Mouse (Mus musculus) liver, adult 2 months (tissue): ENCODE measurements around the gene Gm10436. TPM values are rescaled to one million over a fixed set of nuclear protein-coding genes. Genes with fewer than 3 reads are reported as not detected.
"Not testable (repeated sequence)": the region's sequence is repeated elsewhere in the genome, so short reads cannot be mapped to it uniquely, and the experiment has no call there.

Source experiments
- DNase-seq: peaks from one replicate; pipeline ENCODE4 v3.0.0-alpha.2; 2011; ENCODE audit warnings: low read depth, low spot score; ENCODE audit errors: extremely low read depth
- H3K27ac ChIP-seq: fragments of 200-500 bp; replicated peaks from 2 replicates; pipeline ENCODE4 v1.5.1; 2012; ENCODE audit warnings: low read depth, mild to moderate bottlenecking, control low read depth, inconsistent platforms, low read length; ENCODE audit not compliant: insufficient read depth
- H3K27me3 ChIP-seq: fragments of 200-500 bp; 2 replicates; pipeline ENCODE4 v1.6.1; 2012; ENCODE audit warnings: mild to moderate bottlenecking, moderate library complexity, low read length, inconsistent platforms; ENCODE audit not compliant: control insufficient read depth, insufficient read depth
- H3K36me3 ChIP-seq: fragments of 200-500 bp; 2 replicates; pipeline ENCODE4 v1.6.1; 2012; ENCODE audit warnings: low read length, inconsistent platforms; ENCODE audit not compliant: control insufficient read depth, insufficient read depth
- H3K4me1 ChIP-seq: fragments of 200-500 bp; 2 replicates; pipeline ENCODE4 v1.6.1; 2011; ENCODE audit warnings: low read length; ENCODE audit not compliant: control insufficient read depth, insufficient read depth
- H3K4me3 ChIP-seq: fragments of 200-500 bp; 2 replicates; pipeline ENCODE4 v1.5.1; 2011; ENCODE audit warnings: low read depth, mild to moderate bottlenecking, control low read depth, low read length, moderate library complexity; ENCODE audit not compliant: insufficient read depth
- H3K79me2 ChIP-seq: fragments of 200-500 bp; 2 replicates; pipeline ENCODE4 v1.6.1; 2012; ENCODE audit warnings: inconsistent platforms, mild to moderate bottlenecking, low read length, moderate library complexity; ENCODE audit not compliant: control insufficient read depth, insufficient read depth
- H3K9ac ChIP-seq: fragments of 200-500 bp; 2 replicates; pipeline ENCODE4 v1.6.1; 2012; ENCODE audit warnings: low read depth, mild to moderate bottlenecking, control low read depth, inconsistent platforms, low read length
- CTCF ChIP-seq: fragments of 200-500 bp; IDR thresholded peaks from 2 replicates; pipeline ENCODE4 v1.5.1; 2011; ENCODE audit warnings: low read depth, low read length, control low read depth
- POLR2A ChIP-seq: fragments of 200-500 bp; IDR thresholded peaks from 2 replicates; pipeline ENCODE4 v1.6.1; 2011; ENCODE audit warnings: low read length, control low read depth; ENCODE audit not compliant: insufficient read depth; ENCODE audit errors: extremely low read depth
- WGBS: fragments of 180-500 bp; shearing (Covaris S2); methylation state at CpG from one replicate; pipeline ENCODE4 v1.1.7; 2018; 5-methylcytosine and 5-hydroxymethylcytosine counted together
- polyA plus RNA-seq: library from polyadenylated mRNA; depleted of rRNA; stranded (reverse); fragments of >200 nt; gene quantifications from 2 replicates; pipeline ENCODE4 v1.2.3, GENCODE M21; 2012; rRNA removed
- total RNA-seq: library from RNA; depleted of rRNA; stranded (reverse); fragments of >200 nt; gene quantifications from 2 replicates; pipeline ENCODE4 v1.2.3, GENCODE M21; 2014; rRNA removed

Gm10436 gene
- total RNA-seq: not detected in 2 replicates
- polyA plus RNA-seq: not detected in 2 replicates

GRCm38 (mm10) chr12:88182008-88182407 is at the start of gene Gm10436:
Gm10436 (minus strand) TSS chr12:88182108.
- DNase-seq, H3K4me3 ChIP-seq: not testable (repeated sequence)
- 68% methylated on average over 1 of the region's 1 CpGs for WGBS

GRCm38 (mm10) chr12:88219445-88219844 is 37.5 kb upstream of the Gm10436 start:
- H3K79me2 ChIP-seq: no peaks in the 10 kb centered on the region
- TF ChIP-seq POLR2A (no peak), CTCF (no peak)
- no peak overlapping the region for H3K9ac ChIP-seq
- no peak for DNase-seq
- H3K4me1 ChIP-seq: no peaks in the 10 kb centered on the region
- H3K27ac ChIP-seq: no peak overlapping the region
- H3K27me3 ChIP-seq: no peaks in the 10 kb centered on the region
- 86% methylated on average over 3 of the region's 3 CpGs for WGBS
- no peak overlapping the region for H3K4me3 ChIP-seq
- H3K36me3 ChIP-seq: no peaks in the 10 kb centered on the region

More at GRCm38 (mm10) chr12:88182008-88182407, at the start of gene Gm10436:
- H3K79me2 ChIP-seq, H3K27ac ChIP-seq, H3K27me3 ChIP-seq, H3K36me3 ChIP-seq, H3K4me1 ChIP-seq, H3K9ac ChIP-seq: not testable (repeated sequence)

- not testable (repeated sequence) for H3K9ac ChIP-seq, H3K79me2 ChIP-seq, H3K4me3 ChIP-seq, DNase-seq, H3K4me1 ChIP-seq, H3K27me3 ChIP-seq, H3K36me3 ChIP-seq, H3K27ac ChIP-seq
These were observed 36.2 kb upstream of the Gm10436 start for GRCm38 (mm10) chr12:88218059-88218458.

- Histone ChIP-seq H3K27ac (no peak overlapping the region), H3K27me3 (no peaks in the 10 kb centered on the region), H3K4me3 (no peak overlapping the region), H3K36me3 (no peaks in the 10 kb centered on the region), H3K79me2 (no peaks in the 10 kb centered on the region), H3K9ac (no peak overlapping the region), H3K4me1 (no peaks in the 10 kb centered on the region)
- no peak for DNase-seq
- TF ChIP-seq CTCF (no peak), POLR2A (no peak)
- 83% methylated on average over 12 of the region's 12 CpGs for WGBS
These were observed 32.7 kb upstream of the Gm10436 start for GRCm38 (mm10) chr12:88214641-88215040.

- H3K9ac ChIP-seq, H3K27ac ChIP-seq, DNase-seq, H3K27me3 ChIP-seq, H3K4me1 ChIP-seq, H3K79me2 ChIP-seq, H3K36me3 ChIP-seq, H3K4me3 ChIP-seq: not testable (repeated sequence)
- 82% methylated on average over 9 of the region's 9 CpGs for WGBS
These were observed 29.6 kb upstream of the Gm10436 start for GRCm38 (mm10) chr12:88211458-88211857.

GRCm38 (mm10) chr12:88202856-88203255 is 20.9 kb upstream of the Gm10436 start:
- Histone ChIP-seq H3K36me3 (no peaks in the 10 kb centered on the region), H3K27ac (no peak overlapping the region), H3K9ac (no peak overlapping the region), H3K79me2 (no peaks in the 10 kb centered on the region), H3K4me1 (no peaks in the 10 kb centered on the region), H3K27me3 (no peaks in the 10 kb centered on the region), H3K4me3 (no peak overlapping the region)
- WGBS: 85% methylated on average over 2 of the region's 2 CpGs
- no peak for TF ChIP-seq CTCF
- TF ChIP-seq POLR2A: no peak
- no peak for DNase-seq

Other genes with a start within 250 kb of the Gm10436 start
- not detected in 2 replicates for gene Gm2042, start 228.0 kb downstream of the Gm10436 start, total RNA-seq
- gene Gm2042, start 228.0 kb downstream of the Gm10436 start, polyA plus RNA-seq: not detected in 2 replicates
- gene Gm2075, start 170.3 kb downstream of the Gm10436 start, total RNA-seq: not detected in 2 replicates
- not detected in 2 replicates for gene Gm2075, start 170.3 kb downstream of the Gm10436 start, polyA plus RNA-seq
- not detected in 2 replicates for gene Gm6803, start 163.3 kb downstream of the Gm10436 start, total RNA-seq
- not detected in 2 replicates for gene Gm6803, start 163.3 kb downstream of the Gm10436 start, polyA plus RNA-seq
- not detected in 2 replicates for gene Gm2056, start 155.1 kb downstream of the Gm10436 start, total RNA-seq
- not detected in 2 replicates for gene Gm2056, start 155.1 kb downstream of the Gm10436 start, polyA plus RNA-seq
- not detected in 2 replicates for gene Gm16368, start 98.4 kb downstream of the Gm10436 start, total RNA-seq
- not detected in 2 replicates for gene Gm16368, start 98.4 kb downstream of the Gm10436 start, polyA plus RNA-seq
- gene Gm8332, start 68.0 kb upstream of the Gm10436 start, total RNA-seq: not detected in 2 replicates
- not detected in 2 replicates for gene Gm8332, start 68.0 kb upstream of the Gm10436 start, polyA plus RNA-seq
- gene Gm5662, start 92.4 kb upstream of the Gm10436 start, total RNA-seq: not detected in 2 replicates
- not detected in 2 replicates for gene Gm5662, start 92.4 kb upstream of the Gm10436 start, polyA plus RNA-seq
- not detected in 2 replicates for gene Gm5039, start 141.9 kb upstream of the Gm10436 start, total RNA-seq
- not detected in 2 replicates for gene Gm5039, start 141.9 kb upstream of the Gm10436 start, polyA plus RNA-seq
- gene Adck1, start 178.4 kb upstream of the Gm10436 start, total RNA-seq: 13.5 and 15.0 TPM in 2 replicates
- 22.6 and 24.4 TPM in 2 replicates for gene Adck1, start 178.4 kb upstream of the Gm10436 start, polyA plus RNA-seq